Comparison of ENCODE assay signal across 24 mouse cellular contexts in the genomic region with DNA sequence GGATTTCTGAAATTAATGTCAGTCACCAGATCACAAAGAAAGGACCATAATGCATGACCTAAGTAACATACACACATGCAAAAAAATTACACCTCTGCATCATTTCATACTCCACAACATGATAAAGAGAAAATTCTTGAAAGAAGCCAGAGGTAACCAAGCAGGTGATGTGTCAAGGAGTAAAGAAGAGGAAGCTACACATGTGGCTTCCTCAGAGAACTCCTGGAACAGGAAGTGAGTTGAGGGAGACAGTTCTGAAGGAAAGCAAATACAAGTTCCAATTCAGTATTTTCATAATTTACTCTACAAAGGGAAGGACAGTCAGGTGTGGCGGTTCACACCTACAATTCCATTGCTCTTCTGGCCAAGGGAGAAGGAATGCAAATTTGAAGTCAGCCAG.
"Had no signal": no experiment of that assay in that cellular context is flagged by ENCODE, and none has a peak within 500 bp of the region (broad histone marks: within the 10 kb centered on the region; RNA-seq: fewer than 3 reads in every experiment).

No protein-coding gene starts in this region.

- H3K27me3 ChIP-seq: hindbrain, embryonic 12.5 days; intestine, embryonic 15.5 days; limb, embryonic 12.5 days had no signal

- H3K27ac ChIP-seq: heart, adult 2 months; hindbrain, embryonic 10.5 days; hindbrain, embryonic 12.5 days; hindbrain, embryonic 14.5 days; intestine, embryonic 15.5 days; layer of hippocampus, adult 2 months; left cerebral cortex, adult 2 months; limb, embryonic 10.5 days; limb, embryonic 12.5 days had no signal

- H3K9ac ChIP-seq: hindbrain, embryonic 12.5 days; hindbrain, embryonic 14.5 days; intestine, embryonic 15.5 days; limb, embryonic 12.5 days had no signal

- H3K9me3 ChIP-seq: hindbrain, embryonic 10.5 days; hindbrain, embryonic 12.5 days; intestine, embryonic 15.5 days; limb, embryonic 10.5 days; limb, embryonic 12.5 days had no signal

- ATAC-seq: hindbrain, embryonic 16.5 days; inflammation-experienced regulatory T-cells, adult 6 months; intestine, embryonic 15.5 days; intestine, postnatal 0 days had no signal

- H3K4me3 ChIP-seq: heart, adult 2 months; hindbrain, embryonic 10.5 days; hindbrain, embryonic 12.5 days; intestine, embryonic 15.5 days; left cerebral cortex, adult 2 months; limb, embryonic 10.5 days; limb, embryonic 12.5 days had no signal

- H3K4me2 ChIP-seq: heart, embryonic 11.5 days; hindbrain, embryonic 12.5 days; hindbrain, embryonic 14.5 days; intestine, embryonic 15.5 days; limb, embryonic 12.5 days; liver, embryonic 11.5 days had no signal

- H3K4me1 ChIP-seq: intestine, embryonic 15.5 days had no signal

- H3K36me3 ChIP-seq: hindbrain, embryonic 10.5 days; hindbrain, embryonic 12.5 days; intestine, embryonic 15.5 days; limb, embryonic 10.5 days; limb, embryonic 12.5 days had no signal

- DNase-seq: gastrocnemius, postnatal 14 days; gastrocnemius, postnatal 36 days; heart, adult 2 months; heart, postnatal 10 days; heart, postnatal 4 days; kidney, adult 18-20 months; kidney, adult 8-10 months; kidney, postnatal 10 days; kidney, postnatal 25 days; kidney, postnatal 4 days; liver had no signal
